Mouse (Mus musculus) layer of hippocampus, adult 6 months (tissue): ENCODE results near the gene Sco2. TPM values are rescaled to one million over a fixed set of nuclear protein-coding genes. Genes with fewer than 3 reads are reported as not detected.

Experiments
- long read RNA-seq, 2 experiments: library from polyadenylated mRNA; unstranded; transcript quantifications; one replicate each; pipeline ENCODE4 v2.0.0; 2019 to 2020
- polyA plus RNA-seq: library from polyadenylated mRNA; unstranded; fragments of <200 nt; fragmentation: Nextera tagmentation; gene quantifications from 2 replicates; pipeline ENCODE4 v1.2.3, GENCODE M21; 2021

Gene Sco2
- 53.7 and 59.4 TPM in 2 replicates for polyA plus RNA-seq
- long read RNA-seq, experiment 1, transcript Sco2-202 (2 exons, 1,250 nt): minor isoform, 10 of 57 reads
- long read RNA-seq, experiment 1, transcript Sco2-201 (3 exons, 1,145 nt): major isoform, 45 of 57 reads
- long read RNA-seq, experiment 1, partial matches to known transcripts: 0 of 57 reads
- long read RNA-seq, experiment 1, other reads (novel, unspliced or antisense): 2 of 57 reads
- long read RNA-seq, experiment 2, transcript Sco2-201 (3 exons, 1,145 nt): major isoform, 55 of 63 reads
- long read RNA-seq, experiment 2, transcript Sco2-202 (2 exons, 1,250 nt): minor isoform, 8 of 63 reads
- long read RNA-seq, experiment 2, partial matches to known transcripts: 0 of 63 reads
- long read RNA-seq, experiment 2, other reads (novel, unspliced or antisense): 0 of 63 reads

DNA sequence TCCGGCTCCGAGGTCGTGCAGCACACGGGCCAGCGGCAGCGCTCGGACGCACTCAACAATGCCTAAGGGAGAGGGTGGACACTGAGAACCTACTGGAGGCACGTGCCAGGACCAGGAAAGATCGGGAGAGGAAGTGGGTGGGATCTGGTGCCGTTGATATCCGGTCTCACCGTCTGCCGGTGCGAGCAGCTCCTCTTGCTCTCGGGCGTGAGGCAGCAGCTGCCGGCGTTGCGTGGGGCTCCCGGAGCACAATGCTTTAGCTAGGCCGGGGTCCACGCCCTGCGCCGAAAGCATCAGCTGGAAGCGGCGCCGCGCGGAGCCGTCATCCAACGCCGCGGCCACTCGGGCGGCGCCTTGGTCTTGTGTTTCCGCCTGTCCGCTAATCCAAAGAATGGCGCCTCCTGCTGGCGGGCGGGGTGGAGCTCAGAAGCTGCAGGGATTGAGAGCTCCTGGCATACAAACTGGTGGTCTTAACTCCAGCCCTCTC, at the start of gene Sco2:
Gene Sco2, minus strand, starts transcription at position 85 of the 487 bp plus-strand sequence.

GRCm38 (mm10) chr15:89410118-89410517, 36.5 kb upstream of the Sco2 start, which contains the start of gene Syce3:
Syce3 (minus strand) TSS chr15:89410503.

GRCm38 (mm10) chr15:89384617-89385016, 11.0 kb upstream of the Sco2 start, which contains the start of gene Klhdc7b:
Klhdc7b (plus strand) TSS chr15:89384917.

DNA sequence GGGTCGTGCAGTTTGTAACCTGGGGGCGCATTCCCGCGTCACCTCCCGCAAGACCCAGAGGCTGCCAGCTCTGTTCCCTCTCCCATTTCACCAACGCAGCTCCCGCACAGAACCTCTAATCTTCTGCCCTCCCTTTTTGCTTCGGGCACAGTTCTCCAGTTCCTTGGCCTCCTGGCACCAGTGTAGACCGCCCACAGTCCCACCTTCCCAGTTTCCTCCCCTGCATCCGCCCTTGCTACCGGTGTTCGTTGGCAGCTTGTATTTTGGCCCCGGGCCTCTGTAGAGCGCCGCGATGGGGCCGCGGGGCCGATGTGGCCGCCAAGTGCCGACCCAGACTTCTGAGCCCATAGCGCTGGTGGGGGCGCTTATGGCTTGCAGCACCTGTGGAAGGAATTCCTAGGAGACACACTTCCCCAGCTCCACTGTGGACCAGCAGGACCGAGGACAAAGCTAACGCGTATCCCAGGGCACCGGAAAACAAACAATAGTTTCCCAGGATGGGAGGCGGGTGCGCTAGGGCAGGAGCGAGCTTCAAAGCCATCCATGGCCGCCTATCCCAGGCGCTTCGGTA, 5.3 kb upstream of the Sco2 start, which contains the start of gene Odf3b:
Gene Odf3b, minus strand, starts transcription at position 452 of the 571 bp plus-strand sequence.

GRCm38 (mm10) chr15:89376957-89377356, 3.3 kb upstream of the Sco2 start, which contains the start of gene Tymp:
Tymp (minus strand) TSS chr15:89377039.

GRCm38 (mm10) chr15:89355241-89356187, 18.1 kb downstream of the Sco2 start, which contains the start of the genes Lmf2 and Ncaph2:
Lmf2 (minus strand) TSS chr15:89355659.
Ncaph2 (plus strand) TSS chr15:89355719.

GRCm38 (mm10) chr15:89334271-89334670, 39.4 kb downstream of the Sco2 start, which contains the start of gene Miox:
Miox (plus strand) TSS chr15:89334398.

DNA sequence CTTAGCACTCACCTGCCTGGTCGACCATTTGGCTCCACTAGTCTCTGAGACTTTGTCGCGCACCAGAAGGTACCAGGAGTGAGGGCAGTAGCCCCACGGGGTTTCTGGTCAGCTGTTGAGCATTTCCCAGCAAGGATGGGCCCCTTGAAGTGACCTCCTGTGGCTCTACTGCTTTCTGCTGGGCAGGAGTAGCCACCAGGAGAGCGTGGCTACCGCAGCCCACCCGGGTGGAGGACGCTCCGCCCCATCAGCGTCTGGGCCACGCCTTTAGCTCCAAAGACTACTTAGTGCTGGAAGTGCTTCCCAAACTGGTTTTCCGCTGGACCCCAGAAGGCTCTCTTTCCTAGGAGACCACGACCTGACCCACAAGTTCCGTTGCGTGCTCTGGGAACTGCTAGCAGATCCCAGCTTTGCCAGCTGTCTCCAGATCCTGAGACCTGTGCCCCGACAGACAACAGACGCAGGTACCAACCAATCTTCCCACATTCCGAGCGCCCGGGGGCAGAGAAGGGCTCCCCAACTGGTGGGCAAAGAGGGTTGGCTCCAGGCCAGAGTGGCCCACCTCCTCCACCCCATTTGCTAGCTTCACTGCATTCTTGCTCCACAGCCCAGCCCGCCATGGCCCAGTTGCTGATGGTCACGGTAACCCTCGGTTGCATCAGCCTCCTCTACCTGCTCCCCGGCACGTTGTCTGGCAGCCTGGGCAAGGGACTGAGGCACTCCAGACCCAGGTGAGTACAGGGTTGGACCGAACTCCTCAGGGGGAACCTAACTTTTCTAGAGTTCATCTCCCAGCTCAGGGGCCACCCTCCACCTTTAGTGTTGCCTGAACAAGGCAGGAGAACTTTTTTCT, 50.8 kb downstream of the Sco2 start, which contains the start of gene Adm2:
Gene Adm2, plus strand, starts transcription at position 51 of the 853 bp plus-strand sequence.

Other genes starting within 250 kb of the Sco2 start
- 4.4 and 4.5 TPM in 2 replicates for gene Hdac10, start 245.1 kb downstream of the Sco2 start, polyA plus RNA-seq
- gene Mapk12, start 233.1 kb downstream of the Sco2 start, polyA plus RNA-seq: 2.2 and 2.5 TPM in 2 replicates
- 7.8 and 10.5 TPM in 2 replicates for gene Mapk11, start 224.2 kb downstream of the Sco2 start, polyA plus RNA-seq
- gene Plxnb2, start 193.1 kb downstream of the Sco2 start, polyA plus RNA-seq: 17.0 and 24.8 TPM in 2 replicates
- 11.3 and 11.9 TPM in 2 replicates for gene Dennd6b, start 177.3 kb downstream of the Sco2 start, polyA plus RNA-seq
- gene Ppp6r2, start 162.3 kb downstream of the Sco2 start, polyA plus RNA-seq: 91.7 and 92.3 TPM in 2 replicates
- 100 and 139 TPM in 2 replicates for gene Sbf1, start 58.5 kb downstream of the Sco2 start, polyA plus RNA-seq
- gene Adm2, start 51.1 kb downstream of the Sco2 start, polyA plus RNA-seq: not detected in 2 replicates
- gene Miox, start 39.4 kb downstream of the Sco2 start, polyA plus RNA-seq: not detected in 2 replicates
- gene Lmf2, start 18.2 kb downstream of the Sco2 start, polyA plus RNA-seq: 9.0 and 10.3 TPM in 2 replicates
- gene Ncaph2, start 18.1 kb downstream of the Sco2 start, polyA plus RNA-seq: 68.4 and 73.8 TPM in 2 replicates
- gene Tymp, start 3.2 kb upstream of the Sco2 start, polyA plus RNA-seq: 5.7 and 7.5 TPM in 2 replicates
- 4.6 and 7.3 TPM in 2 replicates for gene Odf3b, start 5.4 kb upstream of the Sco2 start, polyA plus RNA-seq
- gene Klhdc7b, start 11.1 kb upstream of the Sco2 start, polyA plus RNA-seq: 0.18 and 0.36 TPM in 2 replicates
- not detected in 2 replicates for gene Syce3, start 36.7 kb upstream of the Sco2 start, polyA plus RNA-seq
- gene Cpt1b, start 52.0 kb upstream of the Sco2 start, polyA plus RNA-seq: 0.16 and 0.46 TPM in 2 replicates
- 2.9 and 3.1 TPM in 2 replicates for gene C730034F03Rik, start 55.7 kb upstream of the Sco2 start, polyA plus RNA-seq
- not detected in 2 replicates for gene Gm44502, start 55.9 kb upstream of the Sco2 start, polyA plus RNA-seq
- gene Chkb, start 56.1 kb upstream of the Sco2 start, polyA plus RNA-seq: 26.6 and 31.1 TPM in 2 replicates
- gene Mapk8ip2, start 80.1 kb upstream of the Sco2 start, polyA plus RNA-seq: 48.0 and 53.4 TPM in 2 replicates
- gene Arsa, start 103.6 kb upstream of the Sco2 start, polyA plus RNA-seq: 20.7 and 22.6 TPM in 2 replicates
- gene Shank3, start 125.8 kb upstream of the Sco2 start, polyA plus RNA-seq: 3.9 and 5.5 TPM in 2 replicates
- gene Acr, start 194.5 kb upstream of the Sco2 start, polyA plus RNA-seq: 0.19 TPM in 1 of 2 replicates, not detected in the other
- 16.6 and 19.0 TPM in 2 replicates for gene Rabl2, start 218.1 kb upstream of the Sco2 start, polyA plus RNA-seq